Mouse (Mus musculus) v-Abl transformed pro-B cells (cell line): Measurements from ENCODE around the gene Cstb.
"Not testable (repeated sequence)": the region's sequence is repeated elsewhere in the genome, so short reads cannot be mapped to it uniquely, and the experiment has no call there.

Source experiments
- in situ Hi-C, 2 experiments: fragments of 400-800 bp; cut with MboI; formaldehyde crosslinking; loops; one replicate each; pipeline ENCODE4 v1.15.1; 2025; ENCODE audit not compliant: unreplicated experiment in 2 of 2

Cstb gene

GRCm38 (mm10) chr10:78412319-78413151 is 12.9 kb upstream of the Cstb start, which contains the start of gene Rrp1:
Gene Rrp1 (minus strand): TSS chr10:78413043.
- in situ Hi-C loops = no loop called here

GRCm38 (mm10) chr10:78413152-78413520 is 12.3 kb upstream of the Cstb start:
- in situ Hi-C loops = no loop called here

DNA sequence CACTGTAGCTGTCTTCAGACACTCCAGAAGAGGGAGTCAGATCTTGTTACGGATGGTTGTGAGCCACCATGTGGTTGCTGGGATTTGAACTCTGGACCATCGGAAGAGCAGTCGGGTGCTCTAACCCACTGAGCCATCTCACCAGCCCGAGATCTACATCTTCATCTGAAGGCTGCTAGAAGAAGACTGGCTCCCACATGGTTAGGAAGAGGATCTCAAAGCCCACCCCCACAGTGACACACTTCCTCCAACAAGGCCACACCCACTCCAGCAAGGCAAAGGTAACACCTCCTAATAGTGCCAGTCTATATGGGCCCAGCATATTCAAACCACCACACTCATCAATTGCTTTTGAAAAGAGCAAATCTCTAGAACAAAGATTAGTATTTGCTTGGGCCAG is 10.5 kb upstream of the Cstb start:
- in situ Hi-C loops = not testable (repeated sequence)

- in situ Hi-C loops = no loop called here
These were observed 7.6 kb upstream of the Cstb start for GRCm38 (mm10) chr10:78417888-78418287.

DNA sequence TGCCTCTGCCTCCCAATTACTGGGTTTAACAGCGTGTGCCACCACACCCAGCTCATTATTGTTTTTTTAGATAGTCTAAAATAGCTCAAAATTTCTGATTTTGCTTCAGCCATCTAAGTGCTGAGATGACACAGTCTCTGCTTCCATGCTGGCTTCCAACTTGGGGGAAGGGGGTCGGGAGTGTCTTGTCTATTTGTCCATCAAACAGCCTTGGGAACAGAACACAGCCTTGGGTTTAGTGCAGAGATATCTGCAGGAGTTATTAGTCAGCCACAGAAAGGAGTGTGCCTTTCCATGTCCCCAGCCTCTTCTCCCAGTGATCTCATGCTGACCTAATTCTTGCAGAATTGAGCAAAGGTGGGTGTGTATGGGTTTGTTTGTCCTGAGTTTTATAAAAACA is 6.7 kb upstream of the Cstb start:
- in situ Hi-C loops = no loop called here

DNA sequence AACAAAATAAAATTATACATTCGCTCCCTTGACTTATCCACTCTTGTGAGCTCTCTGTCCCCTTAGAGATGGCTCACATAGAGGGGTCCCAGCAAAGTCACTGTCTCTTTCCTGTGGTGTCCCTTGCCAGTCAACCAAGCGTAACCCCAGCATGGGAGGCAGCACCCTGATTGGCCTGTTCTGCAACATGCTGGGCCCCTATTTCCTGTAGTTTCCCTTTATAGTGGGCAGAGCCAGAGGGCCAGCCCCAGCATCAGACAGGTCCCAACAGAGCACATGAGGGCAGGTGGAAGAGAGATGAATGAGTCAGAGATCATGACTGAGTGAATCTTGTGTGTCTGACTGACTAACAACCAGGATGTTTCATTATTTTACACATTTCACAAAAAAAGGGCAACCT is 4.5 kb upstream of the Cstb start:
- in situ Hi-C loops = no loop called here

- in situ Hi-C loops = no loop called here
These were observed 2.9 kb upstream of the Cstb start for GRCm38 (mm10) chr10:78422614-78423013.

DNA sequence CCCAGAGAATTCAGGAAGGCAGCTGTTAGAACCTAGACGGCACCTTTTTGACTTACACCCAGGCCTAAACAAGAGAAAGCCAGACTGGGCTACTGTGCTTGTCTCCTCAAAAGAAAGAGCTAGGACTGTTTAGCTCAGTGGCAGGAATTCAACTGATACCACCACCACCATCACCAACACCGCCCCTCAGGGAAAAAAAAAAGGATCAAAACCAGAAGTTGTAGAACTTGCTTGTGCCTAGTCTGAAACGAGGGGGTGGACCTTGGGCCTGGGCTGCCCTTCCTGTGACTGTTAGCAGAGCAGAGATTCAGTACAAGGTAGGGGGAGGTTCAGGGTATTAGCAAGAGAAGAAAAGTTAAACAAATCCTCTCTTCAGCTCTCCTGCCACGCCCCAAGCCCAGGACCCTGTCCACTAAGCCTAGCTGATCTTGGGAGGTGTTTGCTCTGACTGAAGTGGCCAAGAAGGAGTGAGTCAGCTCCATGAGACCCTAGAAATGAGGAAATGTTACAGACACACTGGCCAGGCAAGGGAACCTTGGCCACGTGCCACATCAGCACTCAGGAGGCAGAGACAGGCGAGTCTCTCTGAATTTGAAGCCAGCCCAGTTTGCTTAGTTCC is 757 bp downstream of the Cstb start:
- in situ Hi-C loops = loop anchor here in 1 of 2 experiments (25.0 kb wide), 1 partner anchor 161 kb away; the partner anchor contains the start of gene Syde1

DNA sequence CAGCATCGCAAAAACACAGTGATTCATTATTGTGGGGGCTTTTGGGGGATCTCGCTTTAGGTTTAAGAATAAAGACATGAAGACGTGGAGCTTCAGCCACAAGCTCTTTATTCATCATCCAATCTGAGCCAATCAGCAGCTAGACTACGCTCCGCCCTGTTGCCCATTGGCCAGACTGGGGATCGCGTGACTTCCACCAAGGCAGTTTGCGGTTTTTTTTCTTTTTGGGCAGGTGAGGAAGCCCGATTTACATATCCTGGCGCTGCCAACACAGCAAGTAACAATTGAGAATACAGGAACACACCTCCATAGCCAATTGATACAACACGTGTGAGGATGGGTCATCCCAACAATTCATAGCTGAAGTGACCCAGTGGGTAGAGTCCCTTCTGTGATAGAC is 2.6 kb downstream of the Cstb start:
- in situ Hi-C loops = loop anchor here in 1 of 2 experiments (25.0 kb wide), 1 partner anchor 159 kb away; the partner anchor contains the start of gene Syde1

- in situ Hi-C loops = loop anchor here in 1 of 2 experiments (25.0 kb wide), 1 partner anchor 158 kb away; the partner anchor contains the start of gene Syde1
These were observed 3.7 kb downstream of the Cstb start for GRCm38 (mm10) chr10:78429180-78429579.

DNA sequence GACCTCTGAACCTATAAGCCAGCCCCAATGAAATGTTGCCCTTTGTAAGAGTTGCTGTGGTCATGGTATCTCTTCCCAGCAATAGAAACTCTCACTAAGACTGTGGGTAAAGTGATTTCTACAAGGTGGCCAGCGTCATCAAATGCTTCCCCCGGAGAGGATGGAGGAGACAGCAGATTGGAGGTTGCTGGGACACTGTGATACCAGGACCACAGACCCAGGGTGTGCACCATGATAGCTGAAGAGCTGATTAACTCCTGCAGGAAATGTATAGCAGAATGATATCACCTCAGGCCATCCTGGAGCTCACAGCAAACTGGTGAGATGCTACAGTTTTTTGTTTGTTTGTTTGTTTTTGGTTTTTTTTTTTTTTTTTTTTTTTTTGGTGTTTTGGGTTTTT is 4.3 kb downstream of the Cstb start:
- in situ Hi-C loops = loop anchor here in 1 of 2 experiments (25.0 kb wide), 1 partner anchor 158 kb away; the partner anchor contains the start of gene Syde1

- in situ Hi-C loops = loop anchor here in 1 of 2 experiments (25.0 kb wide), 1 partner anchor 154 kb away; the partner anchor contains the start of gene Syde1
These were observed 7.4 kb downstream of the Cstb start for GRCm38 (mm10) chr10:78432853-78433252.

DNA sequence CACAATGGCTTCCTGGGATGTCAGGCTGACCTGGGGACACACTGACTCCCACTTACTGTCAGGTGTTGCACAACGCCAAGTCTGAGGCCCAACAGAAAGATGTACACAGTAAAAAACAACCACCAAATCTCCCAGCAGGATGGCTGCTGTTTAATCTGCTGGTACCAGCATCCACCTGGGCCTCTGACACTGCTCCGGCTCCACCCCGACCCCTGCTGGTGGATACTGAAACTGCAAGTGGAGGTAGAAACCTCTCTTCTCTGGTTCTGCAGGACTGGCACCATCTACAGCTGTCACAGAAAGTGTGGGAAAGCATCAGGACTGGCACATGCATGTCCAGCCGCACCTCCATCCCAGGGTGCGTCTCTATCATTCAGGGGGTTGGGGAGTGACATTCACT is 12.6 kb downstream of the Cstb start:
- in situ Hi-C loops = loop anchor here in 1 of 2 experiments (25.0 kb wide), 1 partner anchor 149 kb away; the partner anchor contains the start of gene Syde1

- in situ Hi-C loops = loop anchor here in 1 of 2 experiments (25.0 kb wide), 1 partner anchor 148 kb away; the partner anchor contains the start of gene Syde1
These were observed 14.1 kb downstream of the Cstb start for GRCm38 (mm10) chr10:78439550-78439949.

GRCm38 (mm10) chr10:78439990-78440389 is 14.5 kb downstream of the Cstb start:
- in situ Hi-C loops = loop anchor here (5.0 to 25.0 kb wide), 2 partner anchors 147 to 162 kb away; partner anchors contain the start of gene Syde1 (in 1 of the 2)

DNA sequence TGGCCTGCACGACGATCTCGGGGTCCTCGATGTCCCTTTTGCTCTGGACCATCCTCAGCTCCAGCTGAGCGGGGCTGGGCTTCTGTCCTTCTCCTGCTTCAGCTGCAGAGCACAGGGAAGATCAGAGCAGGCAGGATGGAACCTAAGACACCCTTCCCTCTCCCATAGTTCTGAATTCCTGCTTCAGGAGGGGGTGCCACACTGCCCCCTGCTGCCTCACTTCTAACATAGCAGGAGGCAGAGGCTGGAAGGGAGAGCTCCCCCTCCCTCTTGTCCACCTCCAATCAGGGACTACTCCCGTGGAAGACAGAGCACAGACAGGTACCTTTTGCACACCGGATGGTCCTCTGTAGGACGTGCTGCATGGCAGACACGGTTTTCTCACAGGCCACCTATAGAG is 15.3 kb downstream of the Cstb start:
- in situ Hi-C loops = loop anchor here (5.0 to 25.0 kb wide), 2 partner anchors 146 to 161 kb away; partner anchors contain the start of gene Syde1 (in 1 of the 2)

GRCm38 (mm10) chr10:78441606-78442005 is 16.1 kb downstream of the Cstb start:
- in situ Hi-C loops = loop anchor here (5.0 to 25.0 kb wide), 2 partner anchors 146 to 161 kb away; partner anchors contain the start of gene Syde1 (in 1 of the 2)

DNA sequence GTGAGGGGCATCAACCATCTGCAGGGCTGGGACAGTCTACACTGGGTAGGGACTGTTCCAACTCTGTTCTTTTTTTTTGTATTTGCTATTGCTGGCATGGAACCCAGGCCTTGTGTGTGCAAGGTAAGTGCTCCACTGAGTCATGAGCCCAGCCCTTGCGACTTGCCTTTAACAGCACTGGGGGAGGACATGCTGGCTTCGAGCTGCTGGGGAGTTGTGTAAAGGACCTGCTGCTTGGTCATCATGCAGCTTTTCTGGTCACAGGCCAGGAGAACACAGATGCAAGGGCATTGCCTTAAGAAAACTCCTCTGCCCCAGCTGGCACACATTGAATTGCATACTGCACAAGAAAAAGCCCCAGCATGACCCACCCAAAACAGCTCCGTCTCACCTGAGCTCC is 16.8 kb downstream of the Cstb start:
- in situ Hi-C loops = loop anchor here (5.0 to 25.0 kb wide), 2 partner anchors 145 to 160 kb away; partner anchors contain the start of gene Syde1 (in 1 of the 2)

DNA sequence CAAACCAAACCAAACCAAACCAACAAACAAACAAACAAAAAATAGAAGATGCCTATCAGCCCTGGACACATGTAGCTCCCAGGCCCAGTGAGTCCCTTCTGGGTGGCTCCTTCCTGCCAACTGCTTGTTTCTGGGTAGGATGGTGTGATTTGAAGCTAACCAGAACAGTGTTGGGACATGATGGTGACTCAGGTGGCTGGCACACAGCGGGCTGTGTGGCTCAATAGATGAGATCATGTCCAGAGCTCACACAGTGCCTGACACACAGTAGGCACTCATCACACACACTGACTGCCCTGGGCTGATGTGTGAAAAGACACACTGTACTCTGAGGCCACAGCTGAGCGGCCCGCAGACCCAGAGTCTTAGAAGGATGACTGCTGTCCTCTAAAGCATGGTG is 20.7 kb downstream of the Cstb start:
- in situ Hi-C loops = loop anchor here in 1 of 2 experiments (5.0 to 25.0 kb wide), 2 partner anchors 36 to 141 kb away; partner anchors contain the start of gene Syde1

- in situ Hi-C loops = loop anchor here in 1 of 2 experiments (5.0 to 25.0 kb wide), 2 partner anchors 35 to 140 kb away; partner anchors contain the start of gene Syde1
These were observed 21.9 kb downstream of the Cstb start for GRCm38 (mm10) chr10:78447396-78447795.

DNA sequence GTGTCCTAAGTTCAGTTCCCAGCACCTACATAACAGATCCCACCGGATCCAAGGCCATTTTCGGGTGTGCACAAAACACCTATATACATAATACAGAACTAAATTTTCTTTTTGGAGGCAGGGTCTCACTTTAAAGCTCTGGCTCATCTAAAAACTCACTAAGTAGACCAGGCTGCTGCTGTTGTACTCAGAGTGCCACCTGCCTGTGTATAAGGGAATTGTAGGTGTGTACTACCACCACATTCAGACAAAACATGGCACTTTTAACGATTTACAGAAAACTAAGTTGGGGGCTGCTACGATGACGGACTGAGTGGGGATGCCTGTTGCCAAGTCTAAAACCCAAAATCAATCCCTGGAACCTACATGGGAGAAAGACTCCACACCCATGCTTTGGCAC is 25.3 kb downstream of the Cstb start:
- in situ Hi-C loops = no loop called here
